Mouse (Mus musculus) kidney, adult 2 months (tissue): Measurements from ENCODE around the gene Col4a1. TPM values are rescaled to one million over a fixed set of nuclear protein-coding genes. Genes with fewer than 3 reads are reported as not detected.
A peak's percentile ranks its signal among the peaks of the same experiment; 100 is the strongest.

Experiments
- DNase-seq: peaks from one replicate; pipeline ENCODE4 v3.0.0; 2021
- H3K27ac ChIP-seq: fragments of 200-500 bp; 2 replicates; pipeline ENCODE4 v1.5.1; 2012; ENCODE audit warnings: low read depth, low read length, control low read depth, inconsistent platforms; ENCODE audit not compliant: insufficient read depth
- H3K27me3 ChIP-seq: fragments of 200-500 bp; replicated peaks from 2 replicates; pipeline ENCODE4 v1.6.1; 2012; ENCODE audit warnings: mild to moderate bottlenecking, moderate library complexity, low read length, inconsistent platforms; ENCODE audit not compliant: control insufficient read depth, insufficient read depth
- H3K36me3 ChIP-seq: fragments of 200-500 bp; 2 replicates; pipeline ENCODE4 v1.6.1; 2012; ENCODE audit warnings: mild to moderate bottlenecking, moderate library complexity, low read length, inconsistent platforms; ENCODE audit not compliant: control insufficient read depth, insufficient read depth
- H3K4me1 ChIP-seq: fragments of 200-500 bp; 2 replicates; pipeline ENCODE4 v1.6.1; 2011; ENCODE audit warnings: low read length; ENCODE audit not compliant: control insufficient read depth, insufficient read depth
- H3K4me3 ChIP-seq: fragments of 200-500 bp; 2 replicates; pipeline ENCODE4 v1.5.1; 2011; ENCODE audit warnings: mild to moderate bottlenecking, low read depth, low read length, control low read depth; ENCODE audit not compliant: insufficient read depth
- CTCF ChIP-seq: fragments of 200-500 bp; conservative IDR thresholded peaks from 2 replicates; pipeline ENCODE4 v1.5.1; 2011; ENCODE audit warnings: low read depth, mild to moderate bottlenecking, control low read depth, low read length, moderate library complexity, mixed read lengths; ENCODE audit not compliant: insufficient read depth, insufficient read length
- POLR2A ChIP-seq: fragments of 200-500 bp; IDR thresholded peaks from one replicate; pipeline ENCODE4 v1.6.1; 2011; ENCODE audit warnings: low read depth, low read length, control low read depth
- WGBS: fragments of 180-500 bp; shearing (Covaris S2); methylation state at CpG from one replicate; pipeline ENCODE4 v1.1.7; 2018; 5-methylcytosine and 5-hydroxymethylcytosine counted together
- polyA plus RNA-seq: library from polyadenylated mRNA; depleted of rRNA; stranded (reverse); fragments of >200 nt; gene quantifications from 2 replicates; pipeline ENCODE4 v1.2.3, GENCODE M21; 2012

Col4a1 gene
- polyA plus RNA-seq, 1 experiment = 216 TPM

DNA sequence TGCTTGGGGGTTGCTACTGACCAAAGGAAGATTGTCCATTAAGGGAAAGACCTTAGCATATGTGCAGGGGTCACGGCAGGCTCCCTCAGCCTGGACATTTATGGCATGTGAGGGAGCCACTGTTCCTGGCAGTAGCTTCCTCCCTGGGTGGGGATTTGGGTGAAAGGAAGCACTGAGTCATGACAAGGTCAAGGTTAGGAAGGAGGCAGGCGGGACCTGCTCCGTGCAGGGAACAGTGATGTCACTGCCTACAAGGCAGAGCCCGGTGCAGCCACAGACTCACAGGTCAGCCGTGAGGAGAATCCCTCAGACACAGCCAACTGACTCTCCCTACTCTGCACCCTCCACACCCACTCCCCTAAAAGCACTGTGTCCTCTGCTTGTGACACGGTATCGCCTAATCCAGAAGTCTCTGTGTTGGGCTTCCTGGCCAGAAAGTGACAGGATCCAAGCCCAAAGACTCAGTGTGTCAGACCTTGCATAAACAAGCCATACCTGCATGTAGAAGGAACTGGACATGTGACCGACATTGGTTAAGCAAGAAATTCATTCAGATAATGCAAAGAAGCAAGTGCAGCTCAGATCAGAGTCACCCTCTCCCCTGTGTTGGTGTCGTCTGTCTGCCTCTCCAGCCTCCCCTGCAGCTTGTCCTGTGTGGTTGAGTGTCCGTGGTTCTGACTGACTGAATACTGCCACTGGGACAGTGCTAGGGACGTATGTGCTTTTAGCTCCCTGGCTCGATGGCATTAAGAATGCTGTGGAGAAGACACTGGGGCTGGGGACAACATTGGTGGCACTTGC, 27.9 kb upstream of the Col4a1 start:
- H3K4me3 ChIP-seq = no peak overlapping the region
- TF ChIP-seq CTCF (no peak), POLR2A (no peak)
- WGBS = 23% methylated on average over 12 of the region's 12 CpGs
- peak overlapping the region; percentile 3; the same call in 1 of the 2 replicates for H3K27ac ChIP-seq
- H3K27me3 ChIP-seq = no peaks in the 10 kb centered on the region
- H3K4me1 ChIP-seq = peaks cover 36% of the 10 kb centered on the region
- DNase-seq = peak; percentile 82
- no peaks in the 10 kb centered on the region for H3K36me3 ChIP-seq

DNA sequence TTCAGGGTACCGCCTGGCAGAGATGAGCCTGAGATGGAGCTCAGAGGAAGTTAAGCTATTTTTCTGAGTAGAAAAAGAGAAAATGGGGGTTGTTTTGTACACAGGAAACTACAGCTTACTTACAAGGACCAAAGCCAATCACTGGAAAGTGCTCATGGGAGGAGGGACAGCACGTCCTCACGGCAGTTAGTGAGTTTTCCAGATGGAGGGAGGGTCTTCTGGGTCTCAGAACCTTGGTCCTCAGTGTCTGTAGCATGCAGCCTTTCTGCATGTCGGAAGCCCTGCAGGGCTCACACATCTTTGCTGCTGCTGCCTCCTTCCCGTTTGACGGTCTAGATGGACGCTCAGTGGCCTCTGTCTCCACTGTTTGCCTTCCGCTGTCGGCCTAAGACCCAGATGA, 25.9 kb upstream of the Col4a1 start:
- H3K4me1 ChIP-seq = peaks cover 36% of the 10 kb centered on the region
- H3K4me3 ChIP-seq = no peak overlapping the region
- H3K36me3 ChIP-seq = no peaks in the 10 kb centered on the region
- TF ChIP-seq POLR2A = no peak
- no peak for TF ChIP-seq CTCF
- WGBS = 86% methylated on average over 9 of the region's 9 CpGs
- no peak overlapping the region for H3K27ac ChIP-seq
- H3K27me3 ChIP-seq = no peaks in the 10 kb centered on the region
- DNase-seq = no peak

GRCm38 (mm10) chr8:11337642-11338041, 25.0 kb upstream of the Col4a1 start:
- Histone ChIP-seq H3K27me3 (no peaks in the 10 kb centered on the region), H3K4me1 (peaks cover 42% of the 10 kb centered on the region), H3K36me3 (no peaks in the 10 kb centered on the region), H3K4me3 (no peak overlapping the region), H3K27ac (no peak overlapping the region)
- DNase-seq = no peak
- WGBS = 90% methylated on average over 10 of the region's 10 CpGs
- TF ChIP-seq POLR2A (no peak), CTCF (no peak)

DNA sequence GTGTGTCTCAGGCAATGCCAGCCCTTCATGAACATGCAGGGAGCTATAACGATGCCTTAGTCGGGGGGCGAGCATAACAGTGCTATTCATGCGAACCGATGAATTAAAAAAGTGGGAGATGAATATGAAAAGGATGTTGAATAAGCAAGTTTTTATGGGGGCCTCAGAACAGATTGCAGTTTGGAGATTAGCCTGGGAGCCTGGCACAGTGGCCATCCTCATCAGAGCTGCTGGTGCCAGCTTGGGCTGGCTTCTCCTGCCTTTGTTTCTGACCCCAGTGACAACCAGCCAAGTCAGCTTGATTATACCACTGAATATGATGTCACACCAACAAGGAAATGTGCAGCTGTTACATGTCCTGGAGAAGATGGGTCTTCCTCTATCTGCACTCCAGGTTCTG, 23.7 kb upstream of the Col4a1 start:
- H3K36me3 ChIP-seq = no peaks in the 10 kb centered on the region
- H3K4me1 ChIP-seq = peaks cover 49% of the 10 kb centered on the region
- no peak overlapping the region for H3K4me3 ChIP-seq
- DNase-seq = no peak
- H3K27me3 ChIP-seq = no peaks in the 10 kb centered on the region
- TF ChIP-seq CTCF (no peak), POLR2A (no peak)
- no peak overlapping the region for H3K27ac ChIP-seq
- WGBS = 74% methylated on average over 5 of the region's 5 CpGs

GRCm38 (mm10) chr8:11335238-11335637, 22.6 kb upstream of the Col4a1 start:
- no peak overlapping the region for H3K27ac ChIP-seq

GRCm38 (mm10) chr8:11334493-11334892, 21.9 kb upstream of the Col4a1 start:
- H3K27ac ChIP-seq = peak overlapping the region; percentile 31; the same call in 1 of the 2 replicates
- TF ChIP-seq CTCF (no peak), POLR2A (no peak)
- H3K27me3 ChIP-seq = no peaks in the 10 kb centered on the region
- WGBS = 49% methylated on average over 3 of the region's 3 CpGs
- H3K4me1 ChIP-seq = peaks cover 38% of the 10 kb centered on the region
- H3K36me3 ChIP-seq = no peaks in the 10 kb centered on the region
- no peak for DNase-seq
- H3K4me3 ChIP-seq = no peak overlapping the region

More at GRCm38 (mm10) chr8:11335238-11335637, 22.6 kb upstream of the Col4a1 start:
- WGBS = 84% methylated on average over 4 of the region's 4 CpGs
- no peak for TF ChIP-seq POLR2A
- no peak for TF ChIP-seq CTCF
- Histone ChIP-seq H3K27me3 (no peaks in the 10 kb centered on the region), H3K4me1 (peaks cover 45% of the 10 kb centered on the region), H3K4me3 (no peak overlapping the region), H3K36me3 (no peaks in the 10 kb centered on the region)
- no peak for DNase-seq

GRCm38 (mm10) chr8:11333746-11334145, 21.1 kb upstream of the Col4a1 start:
- Histone ChIP-seq H3K4me1 (peaks cover 35% of the 10 kb centered on the region), H3K27ac (no peak overlapping the region; the same call in 1 of the 2 replicates), H3K4me3 (no peak overlapping the region), H3K27me3 (no peaks in the 10 kb centered on the region), H3K36me3 (no peaks in the 10 kb centered on the region)
- WGBS = 26% methylated on average over 6 of the region's 6 CpGs
- TF ChIP-seq POLR2A (no peak), CTCF (no peak)
- DNase-seq = peak; percentile 73
